Mouse (Mus musculus) thymus, adult 2 months (tissue): ENCODE results near the gene Tenm2. TPM values are rescaled to one million over a fixed set of nuclear protein-coding genes. Genes with fewer than 3 reads are reported as not detected.

ENCODE experiments used
- DNase-seq: peaks from one replicate; pipeline ENCODE4 v3.0.0; 2021
- H3K27ac ChIP-seq: fragments of 200-500 bp; 2 replicates; pipeline ENCODE4 v1.5.1; 2012; ENCODE audit warnings: low read length, control low read depth; ENCODE audit not compliant: control insufficient read depth, insufficient read depth
- H3K27me3 ChIP-seq: fragments of 200-500 bp; 2 replicates; pipeline ENCODE4 v1.6.1; 2012; ENCODE audit warnings: mild to moderate bottlenecking, low read length, moderate library complexity, mixed read lengths; ENCODE audit not compliant: control insufficient read depth, insufficient read depth
- H3K36me3 ChIP-seq: fragments of 200-500 bp; 2 replicates; pipeline ENCODE4 v1.6.1; 2012; ENCODE audit warnings: mild to moderate bottlenecking, low read length, moderate library complexity; ENCODE audit not compliant: control insufficient read depth, insufficient read depth
- H3K4me1 ChIP-seq: fragments of 200-500 bp; replicated peaks from 2 replicates; pipeline ENCODE4 v1.6.1; 2012; ENCODE audit warnings: low read length; ENCODE audit not compliant: control insufficient read depth, insufficient read depth
- H3K4me3 ChIP-seq: fragments of 200-500 bp; 2 replicates; pipeline ENCODE4 v1.5.1; 2012; ENCODE audit warnings: mild to moderate bottlenecking, low read length, control low read depth, moderate library complexity; ENCODE audit not compliant: control insufficient read depth, insufficient read depth
- CTCF ChIP-seq: fragments of 200-500 bp; IDR thresholded peaks from 2 replicates; pipeline ENCODE4 v1.5.1; 2012; ENCODE audit warnings: mild to moderate bottlenecking, control low read depth, low read length, moderate library complexity, borderline replicate concordance; ENCODE audit not compliant: control insufficient read depth, poor library complexity, insufficient read depth; ENCODE audit errors: extremely low read depth
- POLR2A ChIP-seq: fragments of 200-500 bp; IDR thresholded peaks from 2 replicates; pipeline ENCODE4 v1.6.1; 2012; ENCODE audit warnings: mild to moderate bottlenecking, low read length, control low read depth, moderate library complexity; ENCODE audit not compliant: control insufficient read depth, poor library complexity, insufficient read depth; ENCODE audit errors: extremely low read depth
- WGBS: fragments of 180-500 bp; shearing (Covaris S2); methylation state at CpG from one replicate; pipeline ENCODE4 v1.1.7; 2018; 5-methylcytosine and 5-hydroxymethylcytosine counted together
- polyA plus RNA-seq: library from polyadenylated mRNA; depleted of rRNA; stranded (reverse); fragments of >200 nt; gene quantifications from 2 replicates; pipeline ENCODE4 v1.2.3, GENCODE M21; 2012

The Tenm2 gene
- polyA plus RNA-seq, 1 experiment = 0.70 TPM

GRCm38 (mm10) chr11:36108970-36109731 lies 1126.6 kb downstream of the Tenm2 start:
- WGBS = 34% methylated on average over 12 of the region's 12 CpGs

GRCm38 (mm10) chr11:36107840-36108239 lies 1127.9 kb downstream of the Tenm2 start:
- H3K4me1 ChIP-seq = no peaks in the 10 kb centered on the region
- H3K27me3 ChIP-seq = no peaks in the 10 kb centered on the region
- DNase-seq = no peak
- H3K27ac ChIP-seq = no peak overlapping the region
- no peak overlapping the region for H3K4me3 ChIP-seq
- 89% methylated on average over 6 of the region's 6 CpGs for WGBS
- no peaks in the 10 kb centered on the region for H3K36me3 ChIP-seq
- TF ChIP-seq POLR2A = no peak
- TF ChIP-seq CTCF = no peak

More at GRCm38 (mm10) chr11:36108970-36109731, 1126.6 kb downstream of the Tenm2 start:
- Histone ChIP-seq H3K4me3 (no peak overlapping the region), H3K27ac (no peak overlapping the region), H3K27me3 (no peaks in the 10 kb centered on the region), H3K36me3 (no peaks in the 10 kb centered on the region), H3K4me1 (no peaks in the 10 kb centered on the region)
- TF ChIP-seq POLR2A (no peak), CTCF (no peak)
- DNase-seq = no peak

- DNase-seq = no peak
- Histone ChIP-seq H3K27me3 (no peaks in the 10 kb centered on the region), H3K4me3 (no peak overlapping the region), H3K27ac (no peak overlapping the region), H3K36me3 (no peaks in the 10 kb centered on the region), H3K4me1 (no peaks in the 10 kb centered on the region)
- no peak for TF ChIP-seq POLR2A
- no peak for TF ChIP-seq CTCF
- WGBS = 63% methylated on average over 10 of the region's 10 CpGs
Measured at GRCm38 (mm10) chr11:36106639-36107038, 1129.1 kb downstream of the Tenm2 start.

GRCm38 (mm10) chr11:36103556-36103955 lies 1132.2 kb downstream of the Tenm2 start:
- no peak for TF ChIP-seq CTCF
- TF ChIP-seq POLR2A = no peak
- 87% methylated on average over 6 of the region's 6 CpGs for WGBS

GRCm38 (mm10) chr11:36096219-36096618 lies 1139.5 kb downstream of the Tenm2 start:
- no peak for DNase-seq
- WGBS = 93% methylated on average over 14 of the region's 14 CpGs

More at GRCm38 (mm10) chr11:36103556-36103955, 1132.2 kb downstream of the Tenm2 start:
- Histone ChIP-seq H3K4me3 (no peak overlapping the region), H3K27ac (no peak overlapping the region), H3K27me3 (no peaks in the 10 kb centered on the region), H3K36me3 (no peaks in the 10 kb centered on the region), H3K4me1 (no peaks in the 10 kb centered on the region)
- DNase-seq = no peak

GRCm38 (mm10) chr11:36090210-36090609 lies 1145.6 kb downstream of the Tenm2 start:
- Histone ChIP-seq H3K27ac (no peak overlapping the region), H3K36me3 (no peaks in the 10 kb centered on the region), H3K4me1 (no peaks in the 10 kb centered on the region), H3K27me3 (no peaks in the 10 kb centered on the region), H3K4me3 (no peak overlapping the region)
- DNase-seq = no peak
- no peak for TF ChIP-seq POLR2A
- TF ChIP-seq CTCF = no peak
- WGBS = 17% methylated on average over 3 of the region's 3 CpGs

More at GRCm38 (mm10) chr11:36096219-36096618, 1139.5 kb downstream of the Tenm2 start:
- H3K27me3 ChIP-seq = no peaks in the 10 kb centered on the region
- H3K4me3 ChIP-seq = no peak overlapping the region
- no peak for TF ChIP-seq POLR2A
- no peak for TF ChIP-seq CTCF
- H3K36me3 ChIP-seq = no peaks in the 10 kb centered on the region
- H3K4me1 ChIP-seq = no peaks in the 10 kb centered on the region
- no peak overlapping the region for H3K27ac ChIP-seq
